Mouse (Mus musculus) lung, adult 2 months (tissue): ENCODE data around the gene Plaa.

Experiments used
- CTCF ChIP-seq: fragments of 200-500 bp; IDR thresholded peaks from 2 replicates; pipeline ENCODE4 v1.5.1; 2011; ENCODE audit warnings: mild to moderate bottlenecking, low read length, control low read depth; ENCODE audit not compliant: insufficient read depth
- POLR2A ChIP-seq: fragments of 200-500 bp; IDR thresholded peaks from 2 replicates; pipeline ENCODE4 v1.6.1; 2011; ENCODE audit warnings: low read depth, mild to moderate bottlenecking, control low read depth, low read length, borderline replicate concordance; ENCODE audit errors: extremely low read depth

- TF ChIP-seq POLR2A (no peak), CTCF (no peak)
Measured at GRCm38 (mm10) chr4:94559266-94559665, 43.8 kb downstream of the Plaa start.
